Mouse (Mus musculus) neural tube, embryonic 14.5 days (tissue): ENCODE measurements at regions not wholly inside any gene's neighbourhood (a gene's known extent, or its start where the extent isn't known, plus 50 kb on each side); places are given as distances from the start of the nearest gene placed in this dataset.

Experiments
- ATAC-seq: fragments of 200-750 bp; cut with Nextera tagmentation; 2 replicates; pipeline ENCODE4 v1.8.0; 2017; ENCODE audit warnings: low read depth, mild to moderate bottlenecking, moderate TSS enrichment, moderate library complexity
- H3K27ac ChIP-seq: fragments of 300-500 bp; sonication (generic); 2 replicates; pipeline ENCODE4 v1.5.1; 2014; ENCODE audit warnings: low read depth, mild to moderate bottlenecking, control low read depth, low read length, moderate library complexity, mixed read lengths
- H3K27me3 ChIP-seq: fragments of 300-500 bp; sonication (generic); 2 replicates; pipeline ENCODE4 v1.6.1; 2014; ENCODE audit warnings: low read length; ENCODE audit not compliant: control insufficient read depth, insufficient read depth
- H3K36me3 ChIP-seq: fragments of 300-500 bp; sonication (generic); 2 replicates; pipeline ENCODE4 v1.6.1; 2014; ENCODE audit warnings: low read length, mixed read lengths; ENCODE audit not compliant: control insufficient read depth, insufficient read depth
- H3K4me1 ChIP-seq: fragments of 300-500 bp; sonication (generic); 2 replicates; pipeline ENCODE4 v1.6.1; 2014; ENCODE audit warnings: low read length; ENCODE audit not compliant: control insufficient read depth, insufficient read depth
- H3K4me2 ChIP-seq: fragments of 300-500 bp; sonication (generic); 2 replicates; pipeline ENCODE4 v1.6.1; 2014; ENCODE audit warnings: mild to moderate bottlenecking, low read depth, low read length, control low read depth
- H3K4me3 ChIP-seq: fragments of 300-500 bp; sonication (generic); 2 replicates; pipeline ENCODE4 v1.5.1; 2014; ENCODE audit warnings: low read depth, low read length, control low read depth, mixed read lengths
- H3K9ac ChIP-seq: fragments of 300-500 bp; sonication (generic); replicated peaks from 2 replicates; pipeline ENCODE4 v1.6.1; 2014; ENCODE audit warnings: low read depth, mild to moderate bottlenecking, control low read depth, low read length, mixed read lengths
- H3K9me3 ChIP-seq: fragments of 300-500 bp; sonication (generic); 2 replicates; pipeline ENCODE4 v1.6.1; 2016; ENCODE audit warnings: low read length; ENCODE audit not compliant: control insufficient read depth
- WGBS: fragments of 180-500 bp; shearing (Covaris S2); extraction: QIAGEN DNeasy Blood & Tissue Kit; methylation state at CpG from one replicate; pipeline ENCODE4 v1.1.7; 2014; 5-methylcytosine and 5-hydroxymethylcytosine counted together

GRCm38 (mm10) chr13:20661243-20661642, 132.7 kb upstream of the Aoah start:
- 79% methylated on average over 1 of the region's 1 CpGs for WGBS
- Histone ChIP-seq H3K4me1 (no peaks in the 10 kb centered on the region), H3K27ac (no peak overlapping the region), H3K36me3 (no peaks in the 10 kb centered on the region), H3K4me2 (no peak overlapping the region), H3K4me3 (no peak overlapping the region), H3K9ac (no peak overlapping the region), H3K9me3 (no peaks in the 10 kb centered on the region), H3K27me3 (no peaks in the 10 kb centered on the region)
- ATAC-seq = no peak

GRCm38 (mm10) chr13:20678754-20679153, 115.2 kb upstream of the Aoah start:
- 81% methylated on average over 3 of the region's 3 CpGs for WGBS
- Histone ChIP-seq H3K9ac (no peak overlapping the region), H3K36me3 (no peaks in the 10 kb centered on the region), H3K4me1 (no peaks in the 10 kb centered on the region), H3K27ac (no peak overlapping the region), H3K27me3 (no peaks in the 10 kb centered on the region), H3K4me3 (no peak overlapping the region), H3K9me3 (no peaks in the 10 kb centered on the region), H3K4me2 (no peak overlapping the region)
- no peak for ATAC-seq

GRCm38 (mm10) chr13:20686914-20687313, 107.0 kb upstream of the Aoah start:
- Histone ChIP-seq H3K9ac (no peak overlapping the region), H3K4me2 (no peak overlapping the region), H3K36me3 (no peaks in the 10 kb centered on the region), H3K27me3 (no peaks in the 10 kb centered on the region), H3K9me3 (no peaks in the 10 kb centered on the region), H3K27ac (peak overlapping the region; percentile 2; the same call in 1 of the 2 replicates), H3K4me1 (no peaks in the 10 kb centered on the region), H3K4me3 (no peak overlapping the region)
- ATAC-seq = peak; percentile 68
- WGBS = 56% methylated on average over 9 of the region's 9 CpGs

- 92% methylated on average over 1 of the region's 1 CpGs for WGBS
- Histone ChIP-seq H3K27ac (peak overlapping the region; percentile 2; the same call in 1 of the 2 replicates), H3K4me2 (no peak overlapping the region)
Measured at GRCm38 (mm10) chr13:20687453-20687852, 106.5 kb upstream of the Aoah start.

GRCm38 (mm10) chr13:20711486-20711885, 82.4 kb upstream of the Aoah start:
- Histone ChIP-seq H3K4me3 (no peak overlapping the region), H3K27ac (no peak overlapping the region), H3K27me3 (no peaks in the 10 kb centered on the region), H3K36me3 (no peaks in the 10 kb centered on the region), H3K4me2 (no peak overlapping the region), H3K4me1 (no peaks in the 10 kb centered on the region), H3K9me3 (no peaks in the 10 kb centered on the region), H3K9ac (no peak overlapping the region)
- no peak for ATAC-seq
- WGBS = 91% methylated on average over 6 of the region's 6 CpGs

More at GRCm38 (mm10) chr13:20687453-20687852, 106.5 kb upstream of the Aoah start:
- Histone ChIP-seq H3K27me3 (no peaks in the 10 kb centered on the region), H3K9me3 (no peaks in the 10 kb centered on the region), H3K4me3 (no peak overlapping the region), H3K9ac (no peak overlapping the region), H3K36me3 (no peaks in the 10 kb centered on the region), H3K4me1 (no peaks in the 10 kb centered on the region)
- ATAC-seq = no peak

- Histone ChIP-seq H3K27ac (no peak overlapping the region), H3K4me3 (no peak overlapping the region), H3K9ac (no peak overlapping the region), H3K9me3 (no peaks in the 10 kb centered on the region), H3K27me3 (no peaks in the 10 kb centered on the region), H3K4me1 (no peaks in the 10 kb centered on the region), H3K36me3 (no peaks in the 10 kb centered on the region), H3K4me2 (no peak overlapping the region)
- 89% methylated on average over 3 of the region's 3 CpGs for WGBS
- ATAC-seq = no peak
Measured at GRCm38 (mm10) chr13:20723326-20724120, 70.4 kb upstream of the Aoah start.

- H3K9me3 ChIP-seq = no peaks in the 10 kb centered on the region
- no peaks in the 10 kb centered on the region for H3K27me3 ChIP-seq
- no peak overlapping the region for H3K4me2 ChIP-seq
- H3K4me3 ChIP-seq = no peak overlapping the region
- 84% methylated on average over 2 of the region's 2 CpGs for WGBS
- no peak for ATAC-seq
- H3K36me3 ChIP-seq = no peaks in the 10 kb centered on the region
- no peak overlapping the region for H3K9ac ChIP-seq
- H3K27ac ChIP-seq = no peak overlapping the region
- H3K4me1 ChIP-seq = no peaks in the 10 kb centered on the region
Measured at GRCm38 (mm10) chr13:20724419-20724818, 69.5 kb upstream of the Aoah start.

- no peaks in the 10 kb centered on the region for H3K36me3 ChIP-seq
- H3K4me2 ChIP-seq = no peak overlapping the region
- H3K27ac ChIP-seq = no peak overlapping the region
- H3K9me3 ChIP-seq = no peaks in the 10 kb centered on the region
- H3K27me3 ChIP-seq = no peaks in the 10 kb centered on the region
- H3K9ac ChIP-seq = no peak overlapping the region
- 60% methylated on average over 4 of the region's 4 CpGs for WGBS
- H3K4me1 ChIP-seq = no peaks in the 10 kb centered on the region
- no peak overlapping the region for H3K4me3 ChIP-seq
- no peak for ATAC-seq
Measured at GRCm38 (mm10) chr13:20725556-20725955, 68.4 kb upstream of the Aoah start.

- no peak for ATAC-seq
- WGBS = 96% methylated on average over 3 of the region's 3 CpGs
- Histone ChIP-seq H3K4me2 (no peak overlapping the region), H3K27me3 (no peaks in the 10 kb centered on the region), H3K27ac (no peak overlapping the region), H3K9ac (no peak overlapping the region), H3K36me3 (no peaks in the 10 kb centered on the region), H3K9me3 (no peaks in the 10 kb centered on the region), H3K4me1 (no peaks in the 10 kb centered on the region), H3K4me3 (no peak overlapping the region)
Measured at GRCm38 (mm10) chr13:20728064-20728463, 65.8 kb upstream of the Aoah start.
